Mouse (Mus musculus) urinary bladder, adult 18-20 months (tissue): ENCODE data around the gene Hyal1.

Experiments used
- DNase-seq, 2 experiments: peaks; one replicate each; pipeline ENCODE4 v3.0.0; 2022; ENCODE audit warnings: low spot score in 2 of 2, mixed read lengths in 2 of 2

Hyal1 gene

GRCm38 (mm10) chr9:107576357-107577107 lies at the start of gene Hyal1:
Gene Hyal1 (plus strand): TSS chr9:107576927.
- peak; percentile 82 to 83 for DNase-seq

- peak; percentile 80 to 92 for DNase-seq
These were observed 42.8 kb upstream of the Hyal1 start, which contains the start of gene Tmem115 for GRCm38 (mm10) chr9:107533791-107534407. Gene Tmem115 (plus strand): TSS chr9:107533945.

- no peak for DNase-seq
These were observed 42.1 kb upstream of the Hyal1 start for GRCm38 (mm10) chr9:107534408-107535202.

- no peak for DNase-seq
These were observed 38.5 kb upstream of the Hyal1 start for GRCm38 (mm10) chr9:107538231-107538630.

GRCm38 (mm10) chr9:107538711-107539110 lies 38.0 kb upstream of the Hyal1 start:
- no peak for DNase-seq

GRCm38 (mm10) chr9:107539940-107540339 lies 36.8 kb upstream of the Hyal1 start:
- DNase-seq, result no peak

GRCm38 (mm10) chr9:107540420-107540819 lies 36.3 kb upstream of the Hyal1 start:
- DNase-seq, result no peak

- no peak for DNase-seq
These were observed 35.7 kb upstream of the Hyal1 start for GRCm38 (mm10) chr9:107541005-107541404.

- peak; percentile 92 for DNase-seq
These were observed 35.0 kb upstream of the Hyal1 start, which contains the start of the genes Cyb561d2 and Nprl2 for GRCm38 (mm10) chr9:107541474-107542351. Gene Cyb561d2 (minus strand): TSS chr9:107542193. Gene Nprl2 (plus strand): TSS chr9:107542226.

- no peak for DNase-seq
These were observed 34.4 kb upstream of the Hyal1 start for GRCm38 (mm10) chr9:107542352-107542686.

GRCm38 (mm10) chr9:107542721-107543120 lies 34.0 kb upstream of the Hyal1 start:
- no peak for DNase-seq

- DNase-seq, result no peak
These were observed 33.4 kb upstream of the Hyal1 start for GRCm38 (mm10) chr9:107543299-107543698.

GRCm38 (mm10) chr9:107544196-107544700 lies 32.5 kb upstream of the Hyal1 start:
- DNase-seq, result no peak

- DNase-seq, result no peak
These were observed 32.0 kb upstream of the Hyal1 start for GRCm38 (mm10) chr9:107544729-107545128.

- no peak for DNase-seq
These were observed 31.5 kb upstream of the Hyal1 start for GRCm38 (mm10) chr9:107545199-107545598.

- no peak for DNase-seq
These were observed 31.1 kb upstream of the Hyal1 start for GRCm38 (mm10) chr9:107545602-107546001.

GRCm38 (mm10) chr9:107547026-107547425 lies 29.7 kb upstream of the Hyal1 start, which contains the start of gene Zmynd10:
Gene Zmynd10 (plus strand): TSS chr9:107547298.
- DNase-seq, result peak; percentile 58 to 79

- DNase-seq, result no peak
These were observed 28.8 kb upstream of the Hyal1 start for GRCm38 (mm10) chr9:107547957-107548356.

- no peak for DNase-seq
These were observed 27.9 kb upstream of the Hyal1 start for GRCm38 (mm10) chr9:107548820-107549219.

- no peak for DNase-seq
These were observed 27.2 kb upstream of the Hyal1 start for GRCm38 (mm10) chr9:107549297-107550074.
